Mouse (Mus musculus) CD8-positive naive resting alpha-beta T cell, adult 2 months (primary cell): ENCODE measurements around the gene Gm4559.
A peak's percentile ranks its signal among the peaks of the same experiment; 100 is the strongest.
"Not testable (repeated sequence)": the region's sequence is repeated elsewhere in the genome, so short reads cannot be mapped to it uniquely, and the experiment has no call there.

Experiments
- DNase-seq, 2 experiments: peaks; one replicate each; pipeline ENCODE4 v3.0.0; 2022; ENCODE audit warnings: low read depth in 2 of 2, low spot score in 2 of 2

Gm4559 gene

GRCm38 (mm10) chr7:142274263-142274662 is at the start of gene Gm4559:
Gene Gm4559 (minus strand): TSS chr7:142274363.
- not testable (repeated sequence) for DNase-seq

- no peak for DNase-seq
These were observed 49.4 kb upstream of the Gm4559 start for GRCm38 (mm10) chr7:142323396-142324117.

GRCm38 (mm10) chr7:142322641-142323040 is 48.5 kb upstream of the Gm4559 start:
- DNase-seq, result no peak

GRCm38 (mm10) chr7:142321637-142322306 is 47.6 kb upstream of the Gm4559 start:
- not testable (repeated sequence) for DNase-seq

GRCm38 (mm10) chr7:142320906-142321305 is 46.7 kb upstream of the Gm4559 start:
- DNase-seq, result no peak

GRCm38 (mm10) chr7:142319124-142319523 is 45.0 kb upstream of the Gm4559 start:
- DNase-seq, result no peak

- no peak for DNase-seq
These were observed 43.1 kb upstream of the Gm4559 start for GRCm38 (mm10) chr7:142317216-142317615.

GRCm38 (mm10) chr7:142316558-142316957 is 42.4 kb upstream of the Gm4559 start:
- DNase-seq, result peak in 1 of 2 experiments; percentile 40

GRCm38 (mm10) chr7:142314600-142315285 is 40.6 kb upstream of the Gm4559 start:
- DNase-seq, result no peak

GRCm38 (mm10) chr7:142303929-142304328 is 29.8 kb upstream of the Gm4559 start:
- not testable (repeated sequence) for DNase-seq

GRCm38 (mm10) chr7:142303249-142303648 is 29.1 kb upstream of the Gm4559 start, which contains the start of gene Krtap5-4:
Gene Krtap5-4 (plus strand): TSS chr7:142303549.
- DNase-seq, result no peak

- DNase-seq, result not testable (repeated sequence)
These were observed 22.9 kb upstream of the Gm4559 start, which contains the start of gene Krtap5-1 for GRCm38 (mm10) chr7:142297018-142297417. Gene Krtap5-1 (minus strand): TSS chr7:142297118.

GRCm38 (mm10) chr7:142296108-142296507 is 21.9 kb upstream of the Gm4559 start:
- not testable (repeated sequence) for DNase-seq

GRCm38 (mm10) chr7:142295418-142295817 is 21.3 kb upstream of the Gm4559 start:
- no peak for DNase-seq

GRCm38 (mm10) chr7:142293851-142294250 is 19.7 kb upstream of the Gm4559 start:
- DNase-seq, result peak in 1 of 2 experiments; percentile 12

- DNase-seq, result not testable (repeated sequence)
These were observed 11.9 kb upstream of the Gm4559 start for GRCm38 (mm10) chr7:142285910-142286612.

GRCm38 (mm10) chr7:142285130-142285835 is 11.1 kb upstream of the Gm4559 start:
- DNase-seq, result no peak

GRCm38 (mm10) chr7:142284615-142285080 is 10.5 kb upstream of the Gm4559 start:
- DNase-seq, result peak; percentile 80 to 88

- DNase-seq, result peak; percentile 54 to 64
These were observed 9.9 kb upstream of the Gm4559 start for GRCm38 (mm10) chr7:142284023-142284591.

GRCm38 (mm10) chr7:142282847-142283246 is 8.7 kb upstream of the Gm4559 start:
- not testable (repeated sequence) for DNase-seq
